Mouse (Mus musculus): ENCODE results near the gene Sppl2a.

GRCm38 (mm10) chr2:126866301-126866700 lies 66.7 kb downstream of the Sppl2a start:
- no peak for TF ChIP-seq CTCF (IDR thresholded peaks at IDR 0.05; ENCODE audit: borderline replicate concordance, extremely low read depth, insufficient read depth, insufficient read length)
- no peak for TF ChIP-seq POLR2A (IDR thresholded peaks at IDR 0.05; ENCODE audit: borderline replicate concordance, extremely low read depth, insufficient read depth, insufficient read length, poor library complexity, severe bottlenecking)

Measured in brain, embryonic 14.5 days (tissue).